Mouse (Mus musculus) limb, embryonic 10.5 days (tissue): ENCODE measurements around the gene Aff3. TPM values are rescaled to one million over a fixed set of nuclear protein-coding genes. Genes with fewer than 3 reads are reported as not detected.

Experiments used
- DNase-seq: peaks from one replicate; pipeline ENCODE4 v3.0.0-alpha.2; 2017; ENCODE audit warnings: low spot score
- H3K27ac ChIP-seq: fragments of 300-500 bp; sonication (generic); 2 replicates; pipeline ENCODE4 v1.5.1; 2016; ENCODE audit warnings: mild to moderate bottlenecking
- H3K27me3 ChIP-seq: fragments of 300-500 bp; sonication (generic); 2 replicates; pipeline ENCODE4 v1.6.1; 2016; ENCODE audit warnings: low read depth, mild to moderate bottlenecking; ENCODE audit not compliant: poor library complexity, severe bottlenecking
- H3K36me3 ChIP-seq: fragments of 300-500 bp; sonication (generic); 2 replicates; pipeline ENCODE4 v1.6.1; 2016; ENCODE audit warnings: mild to moderate bottlenecking, moderate library complexity
- H3K4me1 ChIP-seq: fragments of 300-500 bp; sonication (generic); 2 replicates; pipeline ENCODE4 v1.6.1; 2016
- H3K4me3 ChIP-seq: fragments of 300-500 bp; sonication (generic); 2 replicates; pipeline ENCODE4 v1.5.1; 2016; ENCODE audit warnings: mild to moderate bottlenecking, moderate library complexity
- H3K9me3 ChIP-seq: fragments of 300-500 bp; sonication (generic); replicated peaks from 2 replicates; pipeline ENCODE4 v1.6.1; 2016; ENCODE audit warnings: mild to moderate bottlenecking
- WGBS: fragments of 180-500 bp; shearing (Covaris S2); methylation state at CpG from one replicate; pipeline ENCODE4 v1.1.7; 2016; 5-methylcytosine and 5-hydroxymethylcytosine counted together
- polyA plus RNA-seq: library from polyadenylated mRNA; unstranded; fragments of >200 nt; fragmentation: Nextera tagmentation; extraction: Ambion mirVana; gene quantifications from 2 replicates; pipeline ENCODE4 v1.2.1, GENCODE M21; 2016

The Aff3 gene
- polyA plus RNA-seq, 1 experiment from 2014 or later, result 38.8 TPM

DNA sequence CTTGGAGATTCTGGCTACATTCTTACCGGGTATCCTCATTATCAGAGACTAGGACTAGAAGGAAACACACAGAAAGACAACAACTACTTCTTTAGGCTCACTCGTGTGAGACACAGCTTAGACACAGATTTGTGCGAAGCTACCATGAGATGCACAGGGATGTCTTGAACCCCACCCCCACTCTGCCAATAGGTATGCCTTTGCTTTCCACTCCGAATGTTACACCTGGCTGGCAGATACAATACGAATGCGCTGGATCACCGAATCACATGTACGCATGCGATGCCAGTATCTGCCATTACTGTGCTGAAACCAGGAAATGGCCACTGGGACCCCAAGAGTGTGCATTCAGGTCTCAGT is 370.4 kb downstream of the Aff3 start:
- no peak for DNase-seq
- 92% methylated on average over 9 of the region's 9 CpGs for WGBS
- Histone ChIP-seq H3K27me3 (no peaks in the 10 kb centered on the region), H3K9me3 (no peaks in the 10 kb centered on the region), H3K4me1 (no peaks in the 10 kb centered on the region), H3K36me3 (peaks cover 18% of the 10 kb centered on the region), H3K27ac (no peak overlapping the region), H3K4me3 (no peak overlapping the region)

DNA sequence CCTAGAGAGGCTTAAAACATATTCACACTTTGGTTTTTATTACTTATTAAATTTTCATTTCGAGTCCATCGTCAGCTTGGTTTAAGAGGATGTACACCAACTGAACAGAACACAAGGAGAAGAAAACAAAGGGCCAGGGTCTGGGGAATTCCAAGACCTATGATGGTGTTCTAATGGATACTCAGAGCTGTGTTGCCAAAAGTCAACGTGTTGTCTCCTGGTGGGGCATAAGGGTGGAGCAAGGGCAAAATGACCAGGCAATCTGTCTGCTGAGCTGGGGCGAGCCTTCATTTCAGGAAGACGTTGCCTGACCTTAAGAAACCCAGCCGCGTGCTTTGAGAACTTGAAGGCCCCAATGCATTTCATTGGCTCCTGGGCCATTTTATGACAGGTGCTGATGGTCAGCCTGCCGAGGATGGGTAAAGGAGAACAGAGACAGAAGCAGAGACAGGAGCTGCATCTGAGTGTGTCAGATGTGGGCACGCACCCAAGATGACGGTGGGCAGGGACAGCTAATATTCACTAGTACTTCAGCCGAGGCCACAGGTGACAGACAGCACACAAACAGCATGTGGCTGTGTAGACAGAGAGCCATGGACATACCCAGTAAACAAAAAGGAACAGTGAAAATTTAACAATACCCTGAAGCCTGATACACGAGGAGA is 371.0 kb downstream of the Aff3 start:
- Histone ChIP-seq H3K27me3 (no peaks in the 10 kb centered on the region), H3K4me1 (no peaks in the 10 kb centered on the region), H3K36me3 (peaks cover 21% of the 10 kb centered on the region), H3K4me3 (no peak overlapping the region), H3K27ac (no peak overlapping the region), H3K9me3 (no peaks in the 10 kb centered on the region)
- WGBS, result 95% methylated on average over 12 of the region's 12 CpGs
- DNase-seq, result no peak

DNA sequence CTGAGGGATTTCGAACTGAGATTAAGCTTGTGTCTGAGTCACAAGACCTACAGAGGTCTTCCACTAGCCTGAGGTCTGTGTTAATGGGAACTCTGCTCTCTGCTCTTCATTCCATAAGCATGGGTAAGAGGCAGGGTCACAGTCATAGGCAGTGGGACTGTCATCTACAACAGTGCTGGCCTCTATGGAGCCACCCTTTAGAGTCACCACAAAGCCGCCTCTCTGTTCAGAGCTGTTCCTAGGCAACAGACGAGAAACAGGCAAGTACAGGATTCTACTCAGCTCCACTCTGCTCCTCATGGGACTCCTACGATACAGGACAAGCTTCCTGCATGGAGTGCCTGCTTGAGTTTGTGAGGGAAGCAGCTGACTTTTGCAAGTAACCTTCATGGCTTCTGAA is 371.9 kb downstream of the Aff3 start:
- no peaks in the 10 kb centered on the region for H3K27me3 ChIP-seq
- WGBS, result 85% methylated on average over 4 of the region's 4 CpGs
- no peak overlapping the region for H3K27ac ChIP-seq
- H3K4me1 ChIP-seq, result no peaks in the 10 kb centered on the region
- peaks cover 17% of the 10 kb centered on the region for H3K36me3 ChIP-seq
- no peak for DNase-seq
- no peaks in the 10 kb centered on the region for H3K9me3 ChIP-seq
- no peak overlapping the region for H3K4me3 ChIP-seq

DNA sequence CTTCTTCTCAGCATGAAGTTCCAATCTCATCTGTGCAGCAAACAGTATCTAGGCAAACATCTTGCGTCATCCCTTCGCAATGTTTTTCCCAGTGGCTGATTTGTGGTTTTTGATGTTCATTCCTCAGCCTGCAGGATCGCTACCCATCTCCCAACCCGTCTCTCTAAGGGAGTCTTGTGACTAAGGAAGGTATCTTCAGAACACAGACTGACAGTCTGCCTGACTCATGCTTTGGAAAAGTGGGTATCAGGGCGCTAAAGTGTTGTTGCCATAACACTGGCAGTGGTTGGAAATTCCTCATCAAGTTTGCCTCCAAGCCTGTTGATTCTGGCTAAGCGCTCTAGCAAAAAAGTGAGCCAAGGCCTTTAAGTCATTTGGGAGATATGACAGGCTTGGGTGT is 372.8 kb downstream of the Aff3 start:
- Histone ChIP-seq H3K9me3 (no peaks in the 10 kb centered on the region), H3K27ac (no peak overlapping the region), H3K4me3 (no peak overlapping the region), H3K36me3 (peaks cover 17% of the 10 kb centered on the region), H3K27me3 (no peaks in the 10 kb centered on the region), H3K4me1 (no peaks in the 10 kb centered on the region)
- 91% methylated on average over 6 of the region's 6 CpGs for WGBS
- no peak for DNase-seq

DNA sequence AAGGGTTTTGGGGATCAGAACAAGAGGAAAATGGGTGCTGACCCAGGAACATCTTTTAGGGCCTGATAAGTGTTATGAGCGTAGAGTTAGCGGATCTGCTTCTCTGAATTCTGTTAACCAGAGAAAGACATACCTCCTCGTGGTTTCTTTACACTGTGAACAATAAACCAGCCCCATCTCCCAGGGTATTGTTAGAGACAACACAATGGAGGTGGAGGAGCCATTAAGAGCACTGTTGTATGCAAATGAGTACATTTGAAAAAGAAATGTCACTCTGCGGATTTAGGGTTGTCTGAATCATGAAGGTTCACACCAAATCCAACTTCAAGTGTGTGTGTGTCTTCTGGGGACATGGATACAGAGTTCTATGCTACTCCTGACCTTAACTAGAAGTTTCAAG is 373.3 kb downstream of the Aff3 start:
- DNase-seq, result no peak
- Histone ChIP-seq H3K27me3 (no peaks in the 10 kb centered on the region), H3K36me3 (peaks cover 17% of the 10 kb centered on the region), H3K4me3 (no peak overlapping the region), H3K9me3 (no peaks in the 10 kb centered on the region), H3K27ac (no peak overlapping the region), H3K4me1 (no peaks in the 10 kb centered on the region)
- WGBS, result 85% methylated on average over 4 of the region's 4 CpGs

DNA sequence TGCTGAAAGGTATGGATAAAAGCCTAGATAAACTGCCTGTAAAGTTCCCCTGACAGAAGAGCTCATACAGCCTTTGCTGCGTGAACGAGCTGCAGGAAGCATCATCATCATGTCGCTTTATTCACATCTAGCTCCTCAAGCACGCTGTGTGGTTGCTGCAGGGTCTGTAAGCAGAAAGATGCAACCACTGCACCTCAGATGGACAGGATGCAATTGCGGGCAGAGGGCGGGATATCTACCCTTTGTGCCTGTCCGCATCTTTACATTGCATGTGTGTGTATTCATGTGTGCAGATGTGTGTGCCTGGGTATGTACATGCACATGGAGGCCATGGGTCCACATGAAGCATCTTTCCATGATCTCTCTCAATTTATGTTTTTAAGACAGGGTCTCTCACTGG is 373.9 kb downstream of the Aff3 start:
- Histone ChIP-seq H3K27ac (no peak overlapping the region), H3K36me3 (peaks cover 17% of the 10 kb centered on the region), H3K4me3 (no peak overlapping the region), H3K4me1 (no peaks in the 10 kb centered on the region), H3K27me3 (no peaks in the 10 kb centered on the region), H3K9me3 (no peaks in the 10 kb centered on the region)
- WGBS, result 93% methylated on average over 7 of the region's 7 CpGs
- DNase-seq, result no peak

DNA sequence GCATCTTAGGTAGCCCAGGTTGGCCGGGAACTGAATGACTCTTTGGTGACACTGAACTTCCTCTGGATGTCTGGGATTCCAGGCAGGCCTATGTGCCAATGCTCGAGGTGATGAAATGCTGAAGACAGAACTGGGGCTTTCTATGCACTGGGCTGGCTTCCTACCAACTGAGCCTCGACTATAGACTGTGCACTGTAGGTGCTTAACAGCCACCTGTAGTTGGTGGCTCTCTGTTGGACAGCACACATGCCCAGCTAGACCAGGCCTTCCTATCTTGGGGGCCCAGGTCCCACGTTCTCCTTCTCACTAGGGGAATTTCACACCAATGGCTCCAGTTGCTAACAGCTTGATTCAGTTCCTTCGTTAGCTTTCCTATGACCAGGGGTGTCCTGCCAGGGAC is 374.9 kb downstream of the Aff3 start:
- 86% methylated on average over 5 of the region's 5 CpGs for WGBS
- no peak for DNase-seq

DNA sequence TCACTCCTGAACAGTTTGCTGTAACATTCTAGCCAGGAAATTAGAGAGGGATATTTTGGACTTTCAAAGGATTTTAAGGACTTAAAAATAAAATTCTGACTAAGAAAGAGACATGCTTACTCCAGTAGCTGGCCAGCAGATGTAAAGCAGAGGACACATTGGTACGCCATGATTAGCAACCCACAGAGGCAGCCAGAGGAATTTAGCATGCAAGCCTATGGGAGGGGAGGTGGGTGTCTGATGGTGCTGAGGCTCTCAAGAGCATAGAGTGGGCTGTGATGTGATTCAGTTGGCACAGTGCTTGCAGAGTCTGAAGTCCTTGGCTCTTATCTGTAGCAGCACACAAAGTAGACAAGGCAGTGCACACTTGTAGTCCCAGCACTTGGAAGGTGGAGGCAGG is 376.0 kb downstream of the Aff3 start:
- Histone ChIP-seq H3K36me3 (peaks cover 9% of the 10 kb centered on the region), H3K27ac (no peak overlapping the region), H3K27me3 (no peaks in the 10 kb centered on the region), H3K4me1 (no peaks in the 10 kb centered on the region), H3K9me3 (no peaks in the 10 kb centered on the region), H3K4me3 (no peak overlapping the region)
- WGBS, result 86% methylated on average over 1 of the region's 1 CpGs
- DNase-seq, result no peak

More for the DNA sequence above, 374.9 kb downstream of the Aff3 start:
- H3K27me3 ChIP-seq, result no peaks in the 10 kb centered on the region
- H3K4me3 ChIP-seq, result no peak overlapping the region
- H3K27ac ChIP-seq, result no peak overlapping the region
- no peaks in the 10 kb centered on the region for H3K4me1 ChIP-seq
- H3K36me3 ChIP-seq, result peaks cover 16% of the 10 kb centered on the region
- H3K9me3 ChIP-seq, result no peaks in the 10 kb centered on the region

DNA sequence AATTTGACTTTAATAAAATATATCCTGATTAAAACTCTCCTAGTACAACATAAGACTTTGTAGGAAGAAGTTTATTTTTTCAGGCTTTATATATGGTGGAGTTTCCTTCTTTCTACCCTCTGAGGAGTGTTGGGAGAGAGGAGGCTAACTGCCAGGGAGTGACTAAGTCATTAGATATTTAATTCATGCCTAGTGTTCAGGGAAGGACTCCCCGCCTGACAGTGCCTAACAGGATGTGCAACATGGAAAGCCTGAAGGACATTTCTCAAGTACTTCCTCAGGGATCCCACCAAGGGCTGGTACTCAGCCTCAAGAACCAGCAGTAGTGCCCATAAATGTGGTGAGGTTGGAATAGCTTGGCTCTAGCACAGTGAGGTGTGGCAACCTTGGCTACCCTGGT is 378.2 kb downstream of the Aff3 start:
- no peak overlapping the region for H3K27ac ChIP-seq
- no peaks in the 10 kb centered on the region for H3K9me3 ChIP-seq
- H3K4me1 ChIP-seq, result no peaks in the 10 kb centered on the region
- no peak overlapping the region for H3K4me3 ChIP-seq
- H3K36me3 ChIP-seq, result peaks cover 9% of the 10 kb centered on the region
- 85% methylated on average over 1 of the region's 1 CpGs for WGBS
- H3K27me3 ChIP-seq, result no peaks in the 10 kb centered on the region
- no peak for DNase-seq

DNA sequence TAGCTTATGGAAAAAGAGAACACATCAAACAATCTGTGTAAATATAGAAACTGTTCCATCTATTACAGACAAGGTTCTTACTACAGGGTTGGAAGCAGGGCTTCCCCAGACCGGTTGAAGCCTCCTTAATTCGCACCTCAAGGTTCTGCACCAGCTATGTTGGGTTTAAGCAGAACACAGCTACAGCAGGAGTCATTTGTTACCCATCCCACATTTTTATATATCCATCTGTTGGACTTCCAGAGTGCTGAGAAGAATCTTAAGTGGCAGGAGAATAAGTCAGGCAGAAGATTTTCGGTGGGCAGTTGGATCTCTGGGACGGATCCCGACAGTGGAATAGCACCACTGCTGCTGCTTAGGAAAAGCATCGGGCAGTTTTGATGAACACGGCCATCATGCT is 384.2 kb downstream of the Aff3 start:
- Histone ChIP-seq H3K4me1 (no peaks in the 10 kb centered on the region), H3K27me3 (no peaks in the 10 kb centered on the region), H3K4me3 (no peak overlapping the region), H3K36me3 (peaks cover 16% of the 10 kb centered on the region), H3K9me3 (no peaks in the 10 kb centered on the region), H3K27ac (no peak overlapping the region)
- DNase-seq, result no peak
- 93% methylated on average over 7 of the region's 7 CpGs for WGBS

DNA sequence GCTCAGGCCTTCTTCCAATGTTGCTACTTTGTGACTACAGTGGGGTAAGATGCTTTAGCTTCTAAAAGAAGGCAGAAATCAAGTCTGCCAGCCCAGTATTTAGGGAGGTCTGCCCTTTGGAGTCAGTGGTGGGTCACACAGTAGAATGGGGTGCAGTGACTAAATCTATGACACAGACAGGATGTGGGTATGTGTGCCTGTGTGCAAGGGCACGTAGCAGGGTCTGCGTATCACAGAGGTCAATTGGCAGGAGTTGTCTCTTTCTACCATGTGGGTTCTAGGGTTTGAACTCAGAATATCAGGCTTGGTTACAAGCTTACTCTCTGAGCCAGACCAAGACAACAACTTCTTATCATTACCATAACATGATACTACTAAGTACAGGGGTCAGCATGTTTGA is 393.4 kb downstream of the Aff3 start:
- H3K4me3 ChIP-seq, result no peak overlapping the region
- DNase-seq, result no peak
- no peak overlapping the region for H3K27ac ChIP-seq
- 96% methylated on average over 2 of the region's 2 CpGs for WGBS
- H3K9me3 ChIP-seq, result no peaks in the 10 kb centered on the region
- H3K36me3 ChIP-seq, result peaks cover 51% of the 10 kb centered on the region
- peaks cover 5% of the 10 kb centered on the region; the same call in 1 of the 2 replicates for H3K4me1 ChIP-seq
- no peaks in the 10 kb centered on the region for H3K27me3 ChIP-seq

DNA sequence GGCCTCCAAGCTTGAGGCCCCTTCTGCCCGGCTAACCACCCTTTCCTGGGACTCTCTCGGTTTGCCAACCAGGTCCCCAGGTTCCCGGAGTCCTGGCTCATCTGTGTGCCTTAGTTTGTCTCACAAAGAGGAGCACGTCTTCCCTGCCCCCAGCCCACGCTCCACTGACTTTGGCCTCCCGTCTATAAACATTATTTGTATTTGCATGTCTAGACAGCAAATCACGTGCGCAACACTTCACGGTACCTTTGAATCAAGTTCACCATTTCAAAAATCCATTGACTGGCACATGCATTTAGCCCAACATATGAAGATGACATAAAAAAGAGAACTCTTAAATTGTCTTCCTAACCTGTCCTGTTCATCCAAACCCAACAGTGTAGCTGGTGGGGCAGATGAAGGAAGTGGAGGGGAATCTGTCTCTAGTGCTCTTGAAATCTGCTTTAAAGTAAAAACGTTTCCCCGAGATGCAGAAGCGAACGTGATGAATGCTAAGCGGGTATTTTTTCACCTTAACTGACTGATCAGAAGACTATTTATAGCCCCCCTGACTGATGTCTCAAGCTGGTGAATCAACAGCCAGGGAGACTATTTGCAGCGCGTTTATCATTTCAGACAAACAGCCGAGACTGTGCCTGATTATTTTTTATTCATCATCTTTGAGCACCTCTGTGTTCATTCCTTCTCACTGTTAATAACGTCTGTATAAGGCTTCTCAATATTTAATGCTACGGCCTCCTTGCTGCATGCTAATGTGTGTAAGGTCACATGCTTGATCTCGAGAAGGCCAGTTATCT is 396.3 kb downstream of the Aff3 start:
- DNase-seq, result no peak
- Histone ChIP-seq H3K9me3 (no peaks in the 10 kb centered on the region), H3K27me3 (no peaks in the 10 kb centered on the region), H3K4me1 (peaks cover 6% of the 10 kb centered on the region), H3K27ac (no peak overlapping the region), H3K4me3 (no peak overlapping the region), H3K36me3 (peaks cover 65% of the 10 kb centered on the region)
- WGBS, result 81% methylated on average over 20 of the region's 20 CpGs

DNA sequence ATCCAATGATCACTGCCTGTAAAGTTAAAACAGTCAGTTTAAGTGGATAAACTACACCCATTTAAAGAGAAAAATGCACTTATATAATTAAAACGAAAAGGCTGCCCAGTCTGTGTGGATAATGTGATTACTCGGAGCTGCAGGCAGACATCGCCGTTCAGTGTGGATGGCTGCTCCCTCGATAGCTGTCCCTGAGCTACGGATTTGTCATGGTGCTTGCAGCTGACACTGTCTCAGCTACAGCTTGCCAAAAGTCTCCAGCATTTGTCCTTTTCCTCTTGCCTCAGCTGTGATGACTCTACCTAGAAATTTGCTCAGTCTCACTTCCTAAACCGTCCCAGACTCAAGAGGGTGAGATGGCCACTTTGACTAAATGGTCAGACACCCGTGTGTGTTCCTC is 401.5 kb downstream of the Aff3 start:
- Histone ChIP-seq H3K27ac (no peak overlapping the region), H3K27me3 (no peaks in the 10 kb centered on the region), H3K9me3 (no peaks in the 10 kb centered on the region), H3K4me3 (no peak overlapping the region), H3K36me3 (peaks cover 47% of the 10 kb centered on the region), H3K4me1 (peaks cover 18% of the 10 kb centered on the region)
- 84% methylated on average over 8 of the region's 8 CpGs for WGBS
- no peak for DNase-seq
